Mouse (Mus musculus) embryonic facial prominence, embryonic 12.5 days (tissue): ENCODE results near the gene Scly. TPM values are rescaled to one million over a fixed set of nuclear protein-coding genes. Genes with fewer than 3 reads are reported as not detected.

Source experiments
- ATAC-seq: fragments of 200-750 bp; cut with Nextera tagmentation; 2 replicates; pipeline ENCODE4 v1.8.0; 2017; ENCODE audit not compliant: insufficient number of reproducible peaks, insufficient read depth, low FRiP score, low TSS enrichment
- H3K27ac ChIP-seq: fragments of 300-500 bp; sonication (generic); 2 replicates; pipeline ENCODE4 v1.5.1; 2016; ENCODE audit warnings: mild to moderate bottlenecking
- H3K27me3 ChIP-seq: fragments of 300-500 bp; sonication (generic); 2 replicates; pipeline ENCODE4 v1.6.1; 2016; ENCODE audit warnings: mild to moderate bottlenecking, moderate library complexity
- H3K36me3 ChIP-seq: fragments of 300-500 bp; sonication (generic); 2 replicates; pipeline ENCODE4 v1.6.1; 2016; ENCODE audit warnings: mild to moderate bottlenecking
- H3K4me1 ChIP-seq: fragments of 300-500 bp; sonication (generic); 2 replicates; pipeline ENCODE4 v1.6.1; 2016
- H3K4me2 ChIP-seq: fragments of 300-500 bp; sonication (generic); replicated peaks from 2 replicates; pipeline ENCODE4 v1.6.1; 2016; ENCODE audit warnings: mild to moderate bottlenecking, moderate library complexity
- H3K4me3 ChIP-seq: fragments of 300-500 bp; sonication (generic); 2 replicates; pipeline ENCODE4 v1.5.1; 2016; ENCODE audit warnings: mild to moderate bottlenecking
- H3K9ac ChIP-seq: fragments of 300-500 bp; sonication (generic); 2 replicates; pipeline ENCODE4 v1.6.1; 2016; ENCODE audit warnings: mild to moderate bottlenecking, moderate library complexity
- H3K9me3 ChIP-seq: fragments of 300-500 bp; sonication (generic); 2 replicates; pipeline ENCODE4 v1.6.1; 2016; ENCODE audit warnings: mild to moderate bottlenecking, moderate library complexity
- WGBS: fragments of 180-500 bp; shearing (Covaris S2); methylation state at CpG from one replicate; pipeline ENCODE4 v1.1.7; 2016; 5-methylcytosine and 5-hydroxymethylcytosine counted together
- polyA plus RNA-seq: library from polyadenylated mRNA; unstranded; fragments of >200 nt; fragmentation: Nextera tagmentation; extraction: Ambion mirVana; gene quantifications from 2 replicates; pipeline ENCODE4 v1.2.1, GENCODE M21; 2016

Gene Scly
- polyA plus RNA-seq, 1 experiment from 2014 or later, result 14.2 TPM

DNA sequence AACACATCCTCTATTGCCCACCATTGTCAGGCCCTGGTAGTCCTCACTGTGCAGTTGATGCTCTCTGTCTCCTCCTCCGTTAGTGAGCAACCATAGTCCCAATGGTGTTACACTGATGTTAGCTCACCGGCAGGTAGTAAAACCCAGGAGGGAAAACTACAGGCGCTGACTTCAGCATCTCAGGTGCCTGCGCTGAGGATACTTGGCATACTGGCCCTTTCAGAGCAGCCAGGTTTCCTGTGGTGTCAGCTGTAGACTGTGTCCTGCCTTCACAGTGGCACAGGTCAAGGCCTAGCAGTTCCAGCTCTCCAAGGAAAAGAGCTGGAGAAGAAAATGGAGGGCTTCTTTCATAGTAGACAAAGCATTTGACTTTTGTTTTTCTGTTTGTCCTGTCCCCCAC lies 21.6 kb upstream of the Scly start:
- Histone ChIP-seq H3K36me3 (peaks cover 50% of the 10 kb centered on the region), H3K27ac (no peak overlapping the region), H3K9me3 (no peaks in the 10 kb centered on the region), H3K9ac (no peak overlapping the region), H3K4me2 (no peak overlapping the region), H3K4me1 (no peaks in the 10 kb centered on the region), H3K4me3 (no peak overlapping the region), H3K27me3 (no peaks in the 10 kb centered on the region)
- no peak for ATAC-seq
- WGBS, result 88% methylated on average over 4 of the region's 4 CpGs

DNA sequence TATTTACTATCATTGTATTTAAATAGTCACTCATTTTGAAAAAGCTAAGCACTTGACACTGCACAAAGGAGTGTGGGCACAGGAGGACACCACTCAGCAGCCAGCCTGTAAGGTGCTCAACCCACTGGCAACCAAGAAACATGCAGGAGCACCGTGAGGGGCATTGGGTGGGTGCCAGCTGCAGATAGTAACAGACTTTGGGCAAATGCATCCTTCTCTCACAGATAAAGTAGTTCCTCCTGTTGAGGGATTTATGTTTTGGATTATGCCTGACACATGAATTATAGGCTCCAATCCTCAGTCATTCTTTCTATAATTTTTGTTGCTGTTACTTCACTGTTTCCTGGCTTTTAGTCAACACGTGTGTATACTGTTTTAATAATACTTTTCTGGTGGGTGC lies 20.7 kb upstream of the Scly start:
- H3K27ac ChIP-seq, result no peak overlapping the region
- no peak for ATAC-seq
- H3K9me3 ChIP-seq, result no peaks in the 10 kb centered on the region
- no peak overlapping the region for H3K9ac ChIP-seq
- no peaks in the 10 kb centered on the region for H3K27me3 ChIP-seq
- no peak overlapping the region for H3K4me2 ChIP-seq
- H3K4me1 ChIP-seq, result no peaks in the 10 kb centered on the region
- 97% methylated on average over 2 of the region's 2 CpGs for WGBS
- peaks cover 50% of the 10 kb centered on the region for H3K36me3 ChIP-seq
- no peak overlapping the region for H3K4me3 ChIP-seq

DNA sequence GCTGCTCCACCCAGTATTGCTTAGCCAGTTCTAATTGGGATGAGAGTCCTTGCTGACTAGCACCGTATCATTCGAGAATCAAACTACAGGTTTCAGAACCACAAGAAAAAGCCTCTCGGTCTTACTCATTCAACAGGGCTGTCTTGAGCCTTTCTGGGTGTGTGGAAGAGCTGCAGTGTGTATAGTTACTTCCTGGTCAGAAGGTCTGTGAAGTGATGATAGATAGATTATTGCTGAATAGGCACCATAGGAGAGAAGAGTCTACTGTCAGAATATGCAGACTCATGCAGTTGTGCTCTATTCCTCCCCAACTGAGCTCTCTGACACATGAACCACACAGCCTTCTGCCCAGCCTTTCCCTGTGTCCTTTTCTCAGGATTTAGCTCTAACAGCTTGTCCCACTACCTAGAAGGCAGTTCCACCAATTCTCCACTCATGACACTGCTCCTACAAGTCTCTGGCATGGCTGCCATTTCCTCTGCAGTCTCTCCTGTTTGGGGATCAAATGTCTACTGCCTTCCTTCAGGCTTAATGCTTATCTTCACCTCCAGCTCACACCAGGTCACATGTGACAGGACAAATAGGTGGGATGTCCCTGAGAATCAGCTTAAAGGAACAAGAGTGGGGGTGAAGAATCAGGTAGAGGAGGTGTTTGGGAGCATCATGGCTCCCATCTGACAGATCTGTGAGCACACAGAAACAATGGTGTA lies 19.6 kb upstream of the Scly start:
- Histone ChIP-seq H3K9ac (no peak overlapping the region), H3K4me1 (no peaks in the 10 kb centered on the region), H3K27me3 (no peaks in the 10 kb centered on the region), H3K4me2 (no peak overlapping the region), H3K36me3 (peaks cover 48% of the 10 kb centered on the region), H3K9me3 (no peaks in the 10 kb centered on the region), H3K4me3 (no peak overlapping the region), H3K27ac (no peak overlapping the region)
- WGBS, result 97% methylated on average over 3 of the region's 3 CpGs
- no peak for ATAC-seq

DNA sequence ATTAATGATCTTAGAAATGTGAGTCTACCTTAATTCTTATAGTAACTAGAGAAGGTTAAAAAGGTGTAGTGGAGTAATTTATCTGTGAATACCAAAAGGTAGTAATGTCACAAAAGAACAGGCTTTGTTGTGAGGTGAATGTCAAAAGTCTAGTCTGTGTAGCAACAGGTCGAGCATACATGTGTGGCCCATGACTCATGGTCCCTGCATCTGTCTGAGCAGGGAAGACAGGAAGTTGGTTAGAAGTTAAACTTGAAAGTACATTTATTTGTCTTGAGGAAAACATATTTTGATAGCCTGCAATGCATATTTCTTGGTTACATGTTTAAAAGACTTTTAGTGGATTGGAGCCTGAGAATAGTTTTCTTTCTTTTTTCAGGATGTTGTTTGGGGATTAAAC lies 19.0 kb upstream of the Scly start:
- Histone ChIP-seq H3K36me3 (peaks cover 51% of the 10 kb centered on the region), H3K4me2 (no peak overlapping the region)

DNA sequence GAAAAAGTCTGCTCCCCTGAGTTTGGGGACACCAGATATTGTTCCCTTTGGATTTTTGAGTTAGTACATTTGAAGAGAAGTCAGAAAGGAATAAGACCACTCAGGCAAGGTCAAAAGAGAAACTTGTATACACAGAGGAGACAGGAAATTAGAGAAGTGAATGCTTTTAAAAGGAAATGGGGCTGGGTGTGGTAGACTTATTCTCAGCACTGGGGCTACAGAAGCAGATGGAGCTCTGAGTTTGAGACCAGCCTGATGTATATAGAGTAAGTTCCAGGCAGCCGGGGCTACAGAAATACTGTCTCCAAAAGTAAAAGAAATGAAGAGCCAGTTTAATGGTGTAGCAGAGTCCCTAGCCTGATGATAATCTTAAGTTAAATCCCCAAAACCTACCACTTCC lies 15.6 kb upstream of the Scly start:
- Histone ChIP-seq H3K36me3 (peaks cover 61% of the 10 kb centered on the region), H3K27me3 (no peaks in the 10 kb centered on the region), H3K4me3 (no peak overlapping the region), H3K9me3 (no peaks in the 10 kb centered on the region), H3K9ac (no peak overlapping the region), H3K4me2 (no peak overlapping the region), H3K27ac (no peak overlapping the region), H3K4me1 (no peaks in the 10 kb centered on the region)
- ATAC-seq, result no peak
- 94% methylated on average over 1 of the region's 1 CpGs for WGBS

More for the DNA sequence above, 19.0 kb upstream of the Scly start:
- Histone ChIP-seq H3K27me3 (no peaks in the 10 kb centered on the region), H3K4me1 (no peaks in the 10 kb centered on the region), H3K9me3 (no peaks in the 10 kb centered on the region), H3K9ac (no peak overlapping the region), H3K27ac (no peak overlapping the region), H3K4me3 (no peak overlapping the region)
- ATAC-seq, result no peak
- WGBS, result 88% methylated on average over 1 of the region's 1 CpGs

DNA sequence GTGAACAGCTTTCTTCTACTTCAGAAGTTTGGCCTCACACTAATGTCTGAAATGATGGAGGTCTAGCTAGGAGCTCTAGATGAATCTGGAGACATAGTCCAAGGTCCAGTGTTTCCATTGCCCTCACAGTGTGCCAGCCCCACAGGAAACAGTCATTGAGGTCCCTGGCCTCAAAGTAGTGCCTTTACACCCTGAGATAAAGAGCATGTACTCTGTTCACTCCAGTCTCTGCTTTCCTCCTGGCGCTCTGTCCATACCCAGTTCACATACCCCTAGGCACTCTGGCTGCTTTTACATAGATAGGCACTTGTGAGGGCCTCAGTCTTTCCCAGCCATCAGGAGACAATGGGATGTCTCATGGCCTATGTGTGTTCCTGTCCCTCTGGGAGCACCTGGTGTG lies 8.8 kb upstream of the Scly start:
- Histone ChIP-seq H3K4me3 (no peak overlapping the region), H3K9ac (no peak overlapping the region), H3K27ac (no peak overlapping the region), H3K4me2 (no peak overlapping the region), H3K27me3 (no peaks in the 10 kb centered on the region), H3K36me3 (peaks cover 48% of the 10 kb centered on the region), H3K9me3 (no peaks in the 10 kb centered on the region), H3K4me1 (no peaks in the 10 kb centered on the region)
- ATAC-seq, result no peak
- WGBS, result 96% methylated on average over 1 of the region's 1 CpGs

DNA sequence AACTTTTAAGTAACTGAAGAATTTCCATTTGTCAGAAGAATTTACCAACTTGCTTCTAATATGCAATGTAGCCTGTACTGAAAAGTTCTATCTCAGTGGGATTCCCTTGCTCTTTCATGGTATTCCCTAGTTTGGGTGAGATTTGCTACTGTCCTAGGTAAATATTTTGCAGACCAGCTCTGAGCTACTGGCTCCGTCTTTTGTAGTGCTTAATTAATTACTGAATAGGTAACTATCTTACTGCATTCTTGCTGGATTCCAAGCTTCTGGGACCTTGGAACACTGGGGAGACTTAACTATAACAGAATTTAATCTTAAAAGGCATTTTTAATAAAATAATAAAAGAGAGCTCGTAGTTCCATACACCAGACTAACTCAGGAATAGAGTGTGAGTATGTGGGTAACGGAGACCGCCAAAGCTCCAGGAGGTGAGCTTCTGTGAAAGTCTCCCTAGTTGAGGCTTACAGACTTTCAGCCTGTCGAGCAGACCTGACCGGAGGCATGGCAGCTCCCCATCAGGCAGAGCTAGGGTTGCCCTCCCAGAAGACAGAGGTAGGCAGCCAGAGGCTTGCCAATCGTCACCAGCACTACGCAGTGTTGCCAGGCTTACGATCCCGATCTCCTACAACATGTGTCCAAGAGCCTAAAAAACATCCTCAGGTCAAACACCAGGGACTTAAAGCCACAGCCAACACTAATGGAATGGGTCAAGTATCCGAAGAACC lies 5.9 kb upstream of the Scly start:
- Histone ChIP-seq H3K4me2 (no peak overlapping the region), H3K4me3 (no peak overlapping the region), H3K9ac (no peak overlapping the region), H3K36me3 (peaks cover 25% of the 10 kb centered on the region; the same call in 1 of the 2 replicates), H3K9me3 (no peaks in the 10 kb centered on the region), H3K27ac (no peak overlapping the region), H3K4me1 (no peaks in the 10 kb centered on the region), H3K27me3 (no peaks in the 10 kb centered on the region)
- no peak for ATAC-seq
- WGBS, result 92% methylated on average over 11 of the region's 11 CpGs

DNA sequence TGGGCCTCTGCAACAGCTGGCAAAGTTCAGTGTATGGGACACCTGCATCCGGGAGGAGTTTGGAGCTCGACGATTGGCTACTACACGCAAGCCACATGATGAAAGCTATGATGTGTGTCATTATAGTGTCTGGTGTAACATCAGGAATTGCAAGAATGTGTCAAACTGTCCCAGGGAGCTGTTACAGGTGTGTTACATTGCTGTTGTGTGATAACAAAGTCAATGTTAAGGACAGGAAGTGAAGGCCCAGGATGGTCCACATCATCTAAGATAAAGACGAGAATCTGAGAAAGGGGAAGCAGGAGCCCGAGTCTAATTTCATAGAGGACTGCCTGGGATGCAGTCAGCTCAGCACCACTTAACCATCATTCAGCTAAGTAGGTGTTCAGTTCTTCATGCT lies 2.6 kb upstream of the Scly start:
- H3K27me3 ChIP-seq, result no peaks in the 10 kb centered on the region
- no peak for ATAC-seq
- no peaks in the 10 kb centered on the region for H3K9me3 ChIP-seq
- H3K36me3 ChIP-seq, result peaks cover 2% of the 10 kb centered on the region; the same call in 1 of the 2 replicates
- 89% methylated on average over 6 of the region's 6 CpGs for WGBS
- no peak overlapping the region for H3K4me2 ChIP-seq
- no peak overlapping the region for H3K4me3 ChIP-seq
- no peak overlapping the region for H3K9ac ChIP-seq
- no peak overlapping the region for H3K27ac ChIP-seq
- H3K4me1 ChIP-seq, result 0 out of 2 replicates have a peak, but pooled peaks cover 3% of the 10 kb centered on the region

DNA sequence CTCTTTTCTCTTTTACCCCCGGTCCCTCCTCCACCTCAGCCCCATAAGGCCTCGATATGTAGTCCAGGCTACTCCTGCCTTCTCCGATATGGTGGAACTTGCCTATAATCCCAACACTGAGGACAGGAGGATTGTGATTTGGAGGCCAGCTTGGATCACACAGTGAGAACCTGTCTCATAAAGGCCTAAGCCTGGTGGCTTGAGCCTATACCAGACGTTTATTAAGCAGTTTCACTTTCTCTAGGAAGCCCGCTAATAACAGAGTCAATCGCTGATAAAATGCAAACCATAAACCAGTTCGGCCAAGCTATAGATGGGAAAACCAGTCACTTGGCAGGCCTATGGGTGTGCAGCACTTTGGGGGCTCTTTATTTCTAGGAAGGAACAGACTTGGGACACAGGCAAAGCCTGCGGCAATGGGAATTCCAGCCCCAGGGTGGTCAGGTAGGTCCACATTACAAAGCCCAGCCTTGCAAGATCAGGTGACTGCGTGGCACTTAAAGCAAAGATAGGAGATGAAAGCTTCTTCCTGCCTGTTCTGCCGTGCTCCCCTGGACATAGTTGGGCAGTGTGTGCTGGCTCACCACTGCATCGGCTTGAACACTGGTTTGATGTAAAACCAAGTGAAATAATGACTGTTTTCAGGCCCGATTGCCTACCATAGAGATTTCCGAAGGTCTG lies 1.0 kb downstream of the Scly start:
- Histone ChIP-seq H3K27me3 (no peaks in the 10 kb centered on the region), H3K4me2 (peak overlapping the region; percentile 63), H3K4me1 (0 out of 2 replicates have a peak, but pooled peaks cover 3% of the 10 kb centered on the region), H3K9me3 (no peaks in the 10 kb centered on the region), H3K36me3 (peaks cover 5% of the 10 kb centered on the region; the same call in 1 of the 2 replicates), H3K27ac (no peak overlapping the region), H3K9ac (no peak overlapping the region), H3K4me3 (peak overlapping the region; percentile 92)
- 73% methylated on average over 13 of the region's 13 CpGs for WGBS
- no peak for ATAC-seq

DNA sequence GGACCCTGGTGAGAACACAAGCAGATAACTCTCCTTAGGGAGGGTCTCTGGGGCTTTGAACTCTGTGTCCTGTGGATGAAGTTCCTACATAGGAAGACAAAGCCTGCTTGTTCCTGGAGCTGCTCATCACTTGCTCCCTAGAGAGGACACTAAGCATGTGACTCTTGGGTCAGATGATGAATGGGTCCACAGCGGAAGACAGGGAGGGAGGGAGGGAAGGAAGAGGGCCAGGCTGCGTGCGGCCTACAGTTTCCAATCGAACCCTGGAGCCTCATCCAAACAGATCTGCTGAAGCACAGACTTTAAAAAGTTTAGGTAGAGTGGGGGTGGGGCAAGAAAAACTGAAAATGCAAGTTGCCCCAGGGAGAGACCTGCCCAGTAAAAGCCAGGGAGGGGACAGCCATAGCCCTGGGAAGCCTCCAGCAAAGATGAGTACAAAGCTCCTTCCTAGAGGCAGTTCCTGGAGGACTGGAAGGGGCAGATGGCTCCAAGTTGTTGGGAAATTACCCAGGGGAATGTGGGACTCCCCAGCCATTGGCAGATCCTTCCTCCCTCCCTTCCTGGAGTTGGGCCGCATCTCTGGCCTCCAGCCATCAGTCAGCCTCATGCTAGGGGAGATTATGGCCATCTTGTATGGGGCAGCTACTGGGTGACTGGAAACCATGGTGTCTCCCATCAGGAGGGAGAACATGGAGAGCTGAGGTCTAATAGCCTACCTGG lies 1.7 kb downstream of the Scly start:
- H3K4me3 ChIP-seq, result no peak overlapping the region
- H3K4me1 ChIP-seq, result 0 out of 2 replicates have a peak, but pooled peaks cover 3% of the 10 kb centered on the region
- no peak for ATAC-seq
- H3K9ac ChIP-seq, result no peak overlapping the region
- peaks cover 5% of the 10 kb centered on the region; the same call in 1 of the 2 replicates for H3K36me3 ChIP-seq
- H3K27me3 ChIP-seq, result no peaks in the 10 kb centered on the region
- no peak overlapping the region for H3K27ac ChIP-seq
- H3K9me3 ChIP-seq, result no peaks in the 10 kb centered on the region
- no peak overlapping the region for H3K4me2 ChIP-seq
- WGBS, result 76% methylated on average over 5 of the region's 5 CpGs

DNA sequence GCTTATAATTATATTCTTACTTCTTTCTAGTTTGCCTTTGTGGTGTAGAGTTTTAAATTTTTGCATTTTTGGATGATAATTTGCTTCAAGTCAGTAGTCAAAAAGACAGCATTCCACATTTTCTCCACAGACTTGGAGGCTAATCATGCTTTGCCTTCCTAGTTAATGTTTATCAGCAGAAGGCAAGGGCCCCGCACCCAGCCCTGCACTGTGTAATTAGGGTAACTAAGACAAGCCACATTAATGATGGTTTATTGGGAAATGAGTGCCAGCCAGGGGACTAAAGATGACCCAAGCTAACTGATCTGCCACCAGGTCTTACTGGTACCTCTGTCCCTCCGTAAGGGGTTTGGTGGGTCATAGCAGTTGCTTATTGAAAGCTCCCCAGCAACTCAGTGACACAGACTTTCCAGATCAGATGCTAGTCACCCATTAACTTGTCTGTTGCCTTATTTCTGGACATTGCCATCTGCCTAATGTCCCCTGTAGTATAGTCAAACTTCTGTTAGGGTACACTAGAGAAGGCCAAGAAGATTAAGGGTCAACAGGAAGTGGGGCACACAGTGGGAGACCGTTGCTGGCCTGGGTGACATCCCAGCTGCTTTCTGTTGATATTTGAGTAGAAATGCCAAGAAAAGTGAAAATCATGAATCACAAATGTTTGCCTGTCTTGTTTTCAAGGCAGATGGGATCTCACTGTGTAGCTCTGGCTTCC lies 3.2 kb downstream of the Scly start:
- no peak for ATAC-seq
- 84% methylated on average over 3 of the region's 3 CpGs for WGBS
- no peaks in the 10 kb centered on the region for H3K9me3 ChIP-seq
- H3K27ac ChIP-seq, result no peak overlapping the region
- no peak overlapping the region for H3K4me2 ChIP-seq
- no peaks in the 10 kb centered on the region for H3K27me3 ChIP-seq
- no peak overlapping the region for H3K9ac ChIP-seq
- no peak overlapping the region for H3K4me3 ChIP-seq
- H3K36me3 ChIP-seq, result peaks cover 18% of the 10 kb centered on the region
- 0 out of 2 replicates have a peak, but pooled peaks cover 3% of the 10 kb centered on the region for H3K4me1 ChIP-seq
